Mouse (Mus musculus) heart, embryonic 12.5 days (tissue): ENCODE measurements around the gene Itga2. TPM values are rescaled to one million over a fixed set of nuclear protein-coding genes. Genes with fewer than 3 reads are reported as not detected.
A peak's percentile ranks its signal among the peaks of the same experiment; 100 is the strongest.

Experiments
- ATAC-seq: fragments of 200-750 bp; cut with Nextera tagmentation; 2 replicates; pipeline ENCODE4 v1.8.0; 2017; ENCODE audit warnings: moderate TSS enrichment, moderate library complexity; ENCODE audit not compliant: insufficient number of reproducible peaks, low FRiP score
- H3K27ac ChIP-seq: fragments of 300-500 bp; sonication (generic); 2 replicates; pipeline ENCODE4 v1.5.1; 2016; ENCODE audit warnings: mild to moderate bottlenecking, moderate library complexity; ENCODE audit not compliant: poor library complexity, severe bottlenecking
- H3K27me3 ChIP-seq: fragments of 300-500 bp; sonication (generic); replicated peaks from 2 replicates; pipeline ENCODE4 v1.6.1; 2016; ENCODE audit warnings: mild to moderate bottlenecking, moderate library complexity
- H3K36me3 ChIP-seq: fragments of 300-500 bp; sonication (generic); 2 replicates; pipeline ENCODE4 v1.6.1; 2016; ENCODE audit warnings: mild to moderate bottlenecking, moderate library complexity
- H3K4me1 ChIP-seq: fragments of 300-500 bp; sonication (generic); replicated peaks from 2 replicates; pipeline ENCODE4 v1.6.1; 2016; ENCODE audit warnings: mild to moderate bottlenecking
- H3K4me2 ChIP-seq: fragments of 300-500 bp; sonication (generic); 2 replicates; pipeline ENCODE4 v1.6.1; 2016; ENCODE audit warnings: mild to moderate bottlenecking, moderate library complexity
- H3K4me3 ChIP-seq: fragments of 300-500 bp; sonication (generic); 2 replicates; pipeline ENCODE4 v1.5.1; 2016; ENCODE audit warnings: mild to moderate bottlenecking
- H3K9ac ChIP-seq: fragments of 300-500 bp; sonication (generic); 2 replicates; pipeline ENCODE4 v1.6.1; 2016; ENCODE audit warnings: mild to moderate bottlenecking, moderate library complexity
- H3K9me3 ChIP-seq: fragments of 300-500 bp; sonication (generic); replicated peaks from 2 replicates; pipeline ENCODE4 v1.6.1; 2016; ENCODE audit warnings: mild to moderate bottlenecking, moderate library complexity
- WGBS: fragments of 180-500 bp; shearing (Covaris S2); methylation state at CpG from one replicate; pipeline ENCODE4 v1.1.7; 2016; 5-methylcytosine and 5-hydroxymethylcytosine counted together
- polyA plus RNA-seq: library from polyadenylated mRNA; unstranded; fragments of >200 nt; fragmentation: Nextera tagmentation; extraction: Ambion mirVana; gene quantifications from 2 replicates; pipeline ENCODE4 v1.2.1, GENCODE M21; 2016

Gene Itga2
- polyA plus RNA-seq, 1 experiment from 2014 or later = 2.6 TPM

- Histone ChIP-seq H3K9me3 (no peaks in the 10 kb centered on the region), H3K27ac (no peak overlapping the region), H3K4me2 (peak overlapping the region; percentile 93), H3K36me3 (peaks cover 10% of the 10 kb centered on the region; the same call in 1 of the 2 replicates), H3K4me1 (peaks cover 12% of the 10 kb centered on the region), H3K27me3 (no peaks in the 10 kb centered on the region), H3K9ac (peak overlapping the region; percentile 79), H3K4me3 (peak overlapping the region; percentile 75)
- ATAC-seq = peak; percentile 63
- WGBS = 27% methylated on average over 9 of the region's 9 CpGs
Measured at GRCm38 (mm10) chr13:114818513-114818912, 113.4 kb downstream of the Itga2 start.

- peak within 1 kb of the TSS; percentile 75 for H3K4me3 ChIP-seq
- peak within 1 kb of the TSS; percentile 93 for H3K4me2 ChIP-seq
- H3K27me3 ChIP-seq = no peaks in the 10 kb centered on the region
- H3K4me1 ChIP-seq = peaks cover 12% of the 10 kb centered on the region
- WGBS = 1% methylated on average over 39 of the region's 39 CpGs
- no peak within 1 kb of the TSS for H3K27ac ChIP-seq
- peak within 1 kb of the TSS; percentile 79 for H3K9ac ChIP-seq
- H3K9me3 ChIP-seq = no peaks in the 10 kb centered on the region
- ATAC-seq = peak; percentile 97
- H3K36me3 ChIP-seq = peaks cover 10% of the 10 kb centered on the region; the same call in 1 of the 2 replicates
Measured at GRCm38 (mm10) chr13:114817751-114818360, 114.0 kb downstream of the Itga2 start, which contains the start of gene Mocs2. TSS of gene Mocs2 (plus strand) at chr13:114818236.

- Histone ChIP-seq H3K4me2 (no peak overlapping the region), H3K27me3 (no peaks in the 10 kb centered on the region), H3K36me3 (no peaks in the 10 kb centered on the region), H3K4me1 (no peaks in the 10 kb centered on the region), H3K9me3 (no peaks in the 10 kb centered on the region), H3K9ac (no peak overlapping the region), H3K4me3 (no peak overlapping the region), H3K27ac (no peak overlapping the region)
- WGBS = 65% methylated on average over 5 of the region's 5 CpGs
- no peak for ATAC-seq
Measured at GRCm38 (mm10) chr13:114809624-114810210, 122.2 kb downstream of the Itga2 start.

GRCm38 (mm10) chr13:114802971-114803370 is 128.9 kb downstream of the Itga2 start:
- 86% methylated on average over 2 of the region's 2 CpGs for WGBS
- Histone ChIP-seq H3K9ac (no peak overlapping the region), H3K36me3 (no peaks in the 10 kb centered on the region), H3K27me3 (no peaks in the 10 kb centered on the region), H3K4me2 (no peak overlapping the region), H3K9me3 (no peaks in the 10 kb centered on the region), H3K27ac (no peak overlapping the region), H3K4me3 (no peak overlapping the region), H3K4me1 (no peaks in the 10 kb centered on the region)
- no peak for ATAC-seq

GRCm38 (mm10) chr13:114801857-114802256 is 130.0 kb downstream of the Itga2 start:
- WGBS = 76% methylated on average over 3 of the region's 3 CpGs
- Histone ChIP-seq H3K4me2 (no peak overlapping the region), H3K27me3 (no peaks in the 10 kb centered on the region), H3K9me3 (no peaks in the 10 kb centered on the region), H3K36me3 (no peaks in the 10 kb centered on the region), H3K4me1 (no peaks in the 10 kb centered on the region), H3K4me3 (no peak overlapping the region), H3K9ac (no peak overlapping the region), H3K27ac (no peak overlapping the region)
- ATAC-seq = no peak

GRCm38 (mm10) chr13:114793250-114794030 is 138.5 kb downstream of the Itga2 start:
- no peak overlapping the region for H3K27ac ChIP-seq
- H3K4me3 ChIP-seq = no peak overlapping the region
- no peak overlapping the region for H3K4me2 ChIP-seq
- no peaks in the 10 kb centered on the region for H3K27me3 ChIP-seq
- WGBS = 35% methylated on average over 6 of the region's 6 CpGs
- H3K4me1 ChIP-seq = no peaks in the 10 kb centered on the region
- ATAC-seq = no peak
- H3K9ac ChIP-seq = no peak overlapping the region
- H3K9me3 ChIP-seq = no peaks in the 10 kb centered on the region
- H3K36me3 ChIP-seq = no peaks in the 10 kb centered on the region

- H3K4me2 ChIP-seq = no peak overlapping the region
- WGBS = 80% methylated on average over 1 of the region's 1 CpGs
- H3K4me1 ChIP-seq = no peaks in the 10 kb centered on the region
- ATAC-seq = no peak
- no peak overlapping the region for H3K27ac ChIP-seq
- H3K9me3 ChIP-seq = no peaks in the 10 kb centered on the region
- no peaks in the 10 kb centered on the region for H3K36me3 ChIP-seq
- no peak overlapping the region for H3K4me3 ChIP-seq
- H3K9ac ChIP-seq = no peak overlapping the region
- no peaks in the 10 kb centered on the region for H3K27me3 ChIP-seq
Measured at GRCm38 (mm10) chr13:114791511-114791910, 140.4 kb downstream of the Itga2 start.

Other genes with a start within 250 kb of the Itga2 start
- gene Mocs2, start 113.9 kb downstream of the Itga2 start, polyA plus RNA-seq = 51.7 and 56.8 TPM in 2 replicates
- 7.1 TPM in 2 replicates for gene Pelo, start 158.1 kb upstream of the Itga2 start, polyA plus RNA-seq
- 8.1 and 9.2 TPM in 2 replicates for gene Gm49395, start 169.8 kb upstream of the Itga2 start, polyA plus RNA-seq
- 33.0 and 33.3 TPM in 2 replicates for gene Itga1, start 169.9 kb upstream of the Itga2 start, polyA plus RNA-seq